27 mouse cellular contexts compared by ENCODE assay signal in the genomic region with DNA sequence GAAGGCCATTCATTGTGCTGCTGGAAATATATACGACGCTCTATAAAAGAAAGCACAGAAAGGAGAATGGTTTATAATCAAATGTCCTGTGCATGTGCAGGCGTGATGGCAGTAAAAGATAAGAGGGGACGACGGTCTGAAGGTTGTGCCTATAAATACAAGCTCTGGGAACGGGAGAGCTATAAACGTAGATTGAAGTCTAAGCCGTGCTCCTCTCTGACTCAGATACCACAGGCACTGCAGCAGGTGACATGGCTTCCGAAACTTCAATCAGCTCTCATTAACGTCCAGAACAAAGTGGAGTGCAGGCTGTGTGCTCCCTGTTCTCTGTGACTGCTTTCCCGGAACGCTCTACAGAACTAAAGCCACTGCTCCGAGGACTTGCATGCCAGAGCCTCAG. TPM values are rescaled to one million over a fixed set of nuclear protein-coding genes. Genes with fewer than 3 reads are reported as not detected.
DNase-seq lines count a peak whose midpoint lies in the region; ATAC-seq and TF ChIP-seq lines count a peak whose summit lies in the region.
"Had no signal": no experiment of that assay in that cellular context is flagged by ENCODE, and none has a peak within 500 bp of the region (broad histone marks: within the 10 kb centered on the region; RNA-seq: fewer than 3 reads in every experiment).

No protein-coding gene starts in this region.

- no peak overlapping the region for H3K4me3 ChIP-seq in limb, embryonic 13.5 days
- H3K4me3 ChIP-seq in limb, embryonic 10.5 days, result no peak overlapping the region
- H3K4me3 ChIP-seq in neural tube, embryonic 14.5 days (ENCODE audit: low read depth, low read length), result no peak overlapping the region
- no peak overlapping the region for H3K4me3 ChIP-seq in intestine, postnatal 0 days (ENCODE audit: low read depth, low read length)
- H3K4me3 ChIP-seq in small intestine, adult 2 months (ENCODE audit: low read depth, low read length), result peak overlapping the region; percentile 33
- H3K4me3 ChIP-seq: embryonic facial prominence, embryonic 13.5 days; embryonic facial prominence, embryonic 15.5 days; erythroblast, embryonic 14.5 days; forebrain, embryonic 12.5 days had no signal

- H3K9me3 ChIP-seq in limb, embryonic 13.5 days, result no peaks in the 10 kb centered on the region
- H3K9me3 ChIP-seq in limb, embryonic 10.5 days (replicated peaks), result no peaks in the 10 kb centered on the region
- H3K9me3 ChIP-seq in neural tube, embryonic 14.5 days (ENCODE audit: control insufficient read depth, low read length), result no peaks in the 10 kb centered on the region
- no peaks in the 10 kb centered on the region for H3K9me3 ChIP-seq in intestine, postnatal 0 days (ENCODE audit: control insufficient read depth)
- H3K9me3 ChIP-seq: embryonic facial prominence, embryonic 13.5 days; embryonic facial prominence, embryonic 15.5 days; forebrain, embryonic 12.5 days had no signal

- DNase-seq in limb, embryonic 10.5 days (ENCODE audit: low spot score), result no peak
- no peak for DNase-seq in neural tube, embryonic 10.5 days (ENCODE audit: extremely low spot score, low spot score)
- no peak for DNase-seq in lung, postnatal 4 days
- DNase-seq: adrenal gland, adult 2 months; adrenal gland, postnatal 10 days; adrenal gland, postnatal 25 days; B cell, adult 2 months; cerebellum, adult 11 months; cerebellum, adult 18-20 months; cerebellum, adult 8-10 months; cerebellum, adult 9-11 months; cerebellum, postnatal 14 days; cerebellum, postnatal 36 days; embryo, embryonic 11 days had no signal

- H3K4me1 ChIP-seq in limb, embryonic 13.5 days, result peaks cover 18% of the 10 kb centered on the region
- H3K4me1 ChIP-seq in limb, embryonic 10.5 days, result no peaks in the 10 kb centered on the region
- H3K4me1 ChIP-seq in neural tube, embryonic 14.5 days (ENCODE audit: control insufficient read depth, insufficient read depth, low read length), result 0 out of 2 replicates have a peak, but pooled peaks cover 3% of the 10 kb centered on the region
- H3K4me1 ChIP-seq in intestine, postnatal 0 days (replicated peaks; ENCODE audit: control insufficient read depth, insufficient read depth, low read length), result peaks cover 4% of the 10 kb centered on the region; the same call in 1 of the 2 replicates
- H3K4me1 ChIP-seq in small intestine, adult 2 months (ENCODE audit: control insufficient read depth, insufficient read depth, insufficient read length, low read length), result peaks cover 41% of the 10 kb centered on the region
- H3K4me1 ChIP-seq: embryonic facial prominence, embryonic 13.5 days; embryonic facial prominence, embryonic 15.5 days; forebrain, embryonic 12.5 days had no signal

- H3K9ac ChIP-seq in limb, embryonic 13.5 days, result no peak overlapping the region
- H3K9ac ChIP-seq in neural tube, embryonic 14.5 days (replicated peaks; ENCODE audit: low read depth, low read length), result no peak overlapping the region
- no peak overlapping the region; the same call in 1 of the 2 replicates for H3K9ac ChIP-seq in intestine, postnatal 0 days (ENCODE audit: low read depth, low read length)
- H3K9ac ChIP-seq: embryonic facial prominence, embryonic 13.5 days; embryonic facial prominence, embryonic 15.5 days; forebrain, embryonic 12.5 days had no signal

- no peak for TF ChIP-seq CTCF in intestine, postnatal 0 days (IDR thresholded peaks at IDR 0.05; ENCODE audit: low read depth)
- no peak for TF ChIP-seq CTCF in small intestine, adult 2 months (IDR thresholded peaks at IDR 0.05; ENCODE audit: extremely low read depth, insufficient read length, insufficient replicate concordance, low read depth, low read length)

- TF ChIP-seq POLR2A in small intestine, adult 2 months (IDR thresholded peaks at IDR 0.05; ENCODE audit: low read depth, low read length), result no peak

- WGBS in limb, embryonic 13.5 days, result 27% methylated on average over 13 of the region's 13 CpGs
- WGBS in limb, embryonic 10.5 days, result 56% methylated on average over 13 of the region's 13 CpGs
- 37% methylated on average over 13 of the region's 13 CpGs for WGBS in neural tube, embryonic 14.5 days
- 23% methylated on average over 13 of the region's 13 CpGs for WGBS in intestine, postnatal 0 days
- 19% methylated on average over 13 of the region's 13 CpGs for WGBS in small intestine, adult 2 months

- H3K27ac ChIP-seq in limb, embryonic 13.5 days, result no peak overlapping the region
- no peak overlapping the region for H3K27ac ChIP-seq in limb, embryonic 10.5 days
- H3K27ac ChIP-seq in neural tube, embryonic 14.5 days (ENCODE audit: low read depth, low read length), result no peak overlapping the region
- peak overlapping the region; percentile 89 for H3K27ac ChIP-seq in intestine, postnatal 0 days (ENCODE audit: low read depth, low read length)
- H3K27ac ChIP-seq in small intestine, adult 2 months (ENCODE audit: insufficient read depth, low read depth, low read length), result peak overlapping the region; percentile 100
- H3K27ac ChIP-seq: embryonic facial prominence, embryonic 13.5 days; embryonic facial prominence, embryonic 15.5 days; forebrain, embryonic 12.5 days had no signal

- no peak for ATAC-seq in limb, embryonic 13.5 days (ENCODE audit: low FRiP score, low read depth)
- 0 out of 2 replicates have a peak, but pooled peaks have one; percentile 21 for ATAC-seq in neural tube, embryonic 14.5 days (ENCODE audit: low read depth)
- ATAC-seq in intestine, postnatal 0 days, result peak; percentile 66
- no peak for ATAC-seq in CD4-positive, CD25-positive, alpha-beta regulatory T cell, adult 4 months
- ATAC-seq: forebrain, embryonic 14.5 days; forebrain, embryonic 16.5 days had no signal

- H3K36me3 ChIP-seq in limb, embryonic 13.5 days, result no peaks in the 10 kb centered on the region
- no peaks in the 10 kb centered on the region for H3K36me3 ChIP-seq in limb, embryonic 10.5 days
- H3K36me3 ChIP-seq in neural tube, embryonic 14.5 days (ENCODE audit: control insufficient read depth, insufficient read depth, low read length), result no peaks in the 10 kb centered on the region
- peaks cover 9% of the 10 kb centered on the region; the same call in 1 of the 2 replicates for H3K36me3 ChIP-seq in intestine, postnatal 0 days (ENCODE audit: control insufficient read depth, insufficient read depth)
- peaks cover 70% of the 10 kb centered on the region for H3K36me3 ChIP-seq in small intestine, adult 2 months (ENCODE audit: control insufficient read depth, insufficient read depth, low read length)
- H3K36me3 ChIP-seq: embryonic facial prominence, embryonic 13.5 days; embryonic facial prominence, embryonic 15.5 days; forebrain, embryonic 12.5 days had no signal

- H3K27me3 ChIP-seq in limb, embryonic 13.5 days, result peaks cover 12% of the 10 kb centered on the region
- H3K27me3 ChIP-seq in limb, embryonic 10.5 days (ENCODE audit: low read depth, poor library complexity, severe bottlenecking), result peaks cover 13% of the 10 kb centered on the region; the same call in 1 of the 2 replicates
- H3K27me3 ChIP-seq in neural tube, embryonic 14.5 days (ENCODE audit: control insufficient read depth, insufficient read depth, low read length), result no peaks in the 10 kb centered on the region
- no peaks in the 10 kb centered on the region for H3K27me3 ChIP-seq in intestine, postnatal 0 days (replicated peaks; ENCODE audit: control insufficient read depth, insufficient read depth, low read length)
- no peaks in the 10 kb centered on the region for H3K27me3 ChIP-seq in small intestine, adult 2 months (ENCODE audit: control insufficient read depth, insufficient read depth, low read length)
- H3K27me3 ChIP-seq: embryonic facial prominence, embryonic 15.5 days; forebrain, embryonic 12.5 days had no signal

- peak overlapping the region; percentile 9; the same call in 1 of the 2 replicates for H3K4me2 ChIP-seq in limb, embryonic 13.5 days (replicated peaks)
- H3K4me2 ChIP-seq in neural tube, embryonic 14.5 days (ENCODE audit: low read depth, low read length), result no peak overlapping the region
- no peak overlapping the region; the same call in 1 of the 2 replicates for H3K4me2 ChIP-seq in intestine, postnatal 0 days (replicated peaks; ENCODE audit: low read depth)
- H3K4me2 ChIP-seq: embryonic facial prominence, embryonic 13.5 days; embryonic facial prominence, embryonic 15.5 days; forebrain, embryonic 12.5 days had no signal

RNA-seq across cellular contexts. Expression of gene Vipr1, which starts 14.6 kb away (rescaled TPM):
- polyA plus RNA-seq in limb, embryonic 13.5 days (2015; fragmentation: Nextera tagmentation; extraction: Ambion mirVana), result 0.42 and 0.85 TPM in 2 replicates
- 0.14 and 0.49 TPM in 2 replicates for polyA plus RNA-seq in limb, embryonic 10.5 days (2016; fragmentation: Nextera tagmentation; extraction: Ambion mirVana)
- 0.20 and 1.1 TPM in 2 replicates for polyA plus RNA-seq in neural tube, embryonic 14.5 days (2014; fragmentation: Nextera tagmentation; extraction: Ambion mirVana)
- polyA plus RNA-seq in intestine, postnatal 0 days (2015; fragmentation: Nextera tagmentation; extraction: Ambion mirVana), result 22.8 and 23.3 TPM in 2 replicates
- polyA plus RNA-seq in small intestine, adult 2 months (2012; rRNA removed), result 43.5 and 171 TPM in 2 replicates
- polyA plus RNA-seq in CD4-positive, CD25-positive, alpha-beta regulatory T cell, adult 4 months (2017; shearing (Covaris generic)), result 1 to 10 TPM; 1.3 to 2.0 TPM
- polyA plus RNA-seq: erythroblast, embryonic 14.5 days had no signal

RNA-seq across cellular contexts. Expression of gene Lyzl4, which starts 15.2 kb away (rescaled TPM):
- polyA plus RNA-seq in limb, embryonic 13.5 days (2015; fragmentation: Nextera tagmentation; extraction: Ambion mirVana), result 0.32 and 0.54 TPM in 2 replicates
- polyA plus RNA-seq in limb, embryonic 10.5 days (2016; fragmentation: Nextera tagmentation; extraction: Ambion mirVana), result not detected in 2 replicates
- polyA plus RNA-seq in neural tube, embryonic 14.5 days (2014; fragmentation: Nextera tagmentation; extraction: Ambion mirVana), result not detected in 2 replicates
- polyA plus RNA-seq in intestine, postnatal 0 days (2015; fragmentation: Nextera tagmentation; extraction: Ambion mirVana), result 0.34 TPM in 1 of 2 replicates, not detected in the other
- 0.32 TPM in 1 of 2 replicates, not detected in the other for polyA plus RNA-seq in small intestine, adult 2 months (2012; rRNA removed)
- not detected for polyA plus RNA-seq in CD4-positive, CD25-positive, alpha-beta regulatory T cell, adult 4 months (2017; shearing (Covaris generic))
- polyA plus RNA-seq: brain, embryonic 14.5 days; embryonic facial prominence, embryonic 11.5 days; erythroblast, embryonic 14.5 days; forebrain, embryonic 12.5 days; forebrain, embryonic 16.5 days had no signal

RNA-seq across cellular contexts. Expression of gene Sec22c, which starts 48.1 kb away (rescaled TPM):
- polyA plus RNA-seq in limb, embryonic 13.5 days (2015; fragmentation: Nextera tagmentation; extraction: Ambion mirVana), result 13.4 and 15.4 TPM in 2 replicates
- polyA plus RNA-seq in limb, embryonic 10.5 days (2016; fragmentation: Nextera tagmentation; extraction: Ambion mirVana), result 10.9 and 12.6 TPM in 2 replicates
- 18.1 and 19.8 TPM in 2 replicates for polyA plus RNA-seq in neural tube, embryonic 14.5 days (2014; fragmentation: Nextera tagmentation; extraction: Ambion mirVana)
- 42.4 and 47.8 TPM in 2 replicates for polyA plus RNA-seq in intestine, postnatal 0 days (2015; fragmentation: Nextera tagmentation; extraction: Ambion mirVana)
- 18.2 and 27.0 TPM in 2 replicates for polyA plus RNA-seq in small intestine, adult 2 months (2012; rRNA removed)
- 10 to 100 TPM; 17.6 to 32.9 TPM for polyA plus RNA-seq in CD4-positive, CD25-positive, alpha-beta regulatory T cell, adult 4 months (2017; shearing (Covaris generic))

RNA-seq across cellular contexts. Expression of gene Ss18l2, which starts 53.0 kb away (rescaled TPM):
- 128 and 142 TPM in 2 replicates for polyA plus RNA-seq in limb, embryonic 13.5 days (2015; fragmentation: Nextera tagmentation; extraction: Ambion mirVana)
- 93.9 and 94.8 TPM in 2 replicates for polyA plus RNA-seq in limb, embryonic 10.5 days (2016; fragmentation: Nextera tagmentation; extraction: Ambion mirVana)
- polyA plus RNA-seq in neural tube, embryonic 14.5 days (2014; fragmentation: Nextera tagmentation; extraction: Ambion mirVana), result 194 and 208 TPM in 2 replicates
- 144 and 145 TPM in 2 replicates for polyA plus RNA-seq in intestine, postnatal 0 days (2015; fragmentation: Nextera tagmentation; extraction: Ambion mirVana)
- 10.9 and 11.6 TPM in 2 replicates for polyA plus RNA-seq in small intestine, adult 2 months (2012; rRNA removed)
- 10 to 100 TPM; 50.7 to 52.2 TPM for polyA plus RNA-seq in CD4-positive, CD25-positive, alpha-beta regulatory T cell, adult 4 months (2017; shearing (Covaris generic))

Comparison
In these comparisons a context has a peak if more than half of its experiments do, and no peak if none do; other contexts are left out.
1. ATAC-seq: peak in neural tube, embryonic 14.5 days (single experiment) and intestine, postnatal 0 days (single experiment); none in limb, embryonic 13.5 days (single experiment) and CD4-positive, CD25-positive, alpha-beta regulatory T cell, adult 4 months (single experiment).
2. H3K27ac ChIP-seq: peak in intestine, postnatal 0 days (single experiment) and small intestine, adult 2 months (single experiment); none in limb, embryonic 13.5 days (single experiment), limb, embryonic 10.5 days (single experiment) and neural tube, embryonic 14.5 days (single experiment).